Mouse (Mus musculus): ENCODE results near the gene Upb1.

GRCm38 (mm10) chr10:75482919-75483483 is 82.1 kb downstream of the Upb1 start:
- no peak for TF ChIP-seq CTCF (IDR thresholded peaks at IDR 0.05; ENCODE audit: control insufficient read depth, insufficient read depth, insufficient read length)
- no peak for TF ChIP-seq USF1 (IDR thresholded peaks at IDR 0.05; ENCODE audit: low read depth)
- TF ChIP-seq MYOD1 (IDR thresholded peaks at IDR 0.05; ENCODE audit: control insufficient read depth, insufficient read length, low read depth) = no peak
- no peak for TF ChIP-seq MAX (IDR thresholded peaks at IDR 0.05)
